Mouse (Mus musculus): ENCODE measurements around the gene Zfp839. TPM values are rescaled to one million over a fixed set of nuclear protein-coding genes. Genes with fewer than 3 reads are reported as not detected.
"Not testable (repeated sequence)": the region's sequence is repeated elsewhere in the genome, so short reads cannot be mapped to it uniquely, and the experiment has no call there.

Zfp839 gene
- total RNA-seq, 4 experiments from 2014 or later, result 10.5 to 12.1 (median 11.1) TPM

DNA sequence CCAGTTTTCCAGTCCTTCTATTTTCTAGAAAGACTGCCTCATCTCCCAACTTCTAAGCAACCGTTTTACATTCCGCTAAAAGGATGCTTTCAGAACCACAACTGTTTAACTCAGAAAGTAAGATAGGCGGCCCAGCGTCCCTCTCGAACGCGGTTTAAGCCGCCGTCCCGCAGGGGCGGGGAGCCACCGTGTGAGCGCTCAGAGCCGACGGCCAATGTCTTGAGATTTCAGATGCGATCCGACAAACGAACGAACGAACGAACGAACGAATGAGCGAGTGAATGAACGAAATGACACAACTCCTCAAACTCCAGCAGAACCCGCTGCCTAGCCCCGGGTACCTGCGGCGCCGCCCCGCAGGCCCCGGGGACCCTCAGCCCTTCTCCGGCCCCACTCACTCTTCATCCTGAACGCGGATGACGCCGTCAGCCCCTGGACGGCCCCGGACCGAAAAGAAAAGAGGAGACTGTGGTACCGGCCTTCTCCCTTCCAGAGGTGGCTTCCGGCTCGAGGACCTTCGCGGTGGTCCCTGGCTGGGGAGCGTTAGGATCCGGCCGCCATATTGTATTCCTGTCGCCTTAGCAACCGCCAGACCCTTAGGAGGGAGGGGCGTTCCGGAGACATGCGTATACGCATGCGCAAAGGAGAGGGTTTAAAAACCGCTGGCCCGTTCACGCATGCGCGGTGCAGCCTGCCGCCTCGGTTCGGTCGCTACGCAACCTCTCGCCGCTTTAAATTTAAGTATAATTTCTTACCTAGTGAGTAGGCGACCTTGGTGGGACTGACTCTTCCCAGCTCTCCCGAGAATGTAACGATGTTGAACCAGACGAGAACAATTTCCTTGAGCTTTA is 9.5 kb upstream of the Zfp839 start, which contains the start of gene Mok:
Gene Mok, minus strand, starts transcription at position 592 of the 851 bp plus-strand sequence.
- peak; percentile 98 for DNase-seq (ENCODE audit: low spot score)

DNA sequence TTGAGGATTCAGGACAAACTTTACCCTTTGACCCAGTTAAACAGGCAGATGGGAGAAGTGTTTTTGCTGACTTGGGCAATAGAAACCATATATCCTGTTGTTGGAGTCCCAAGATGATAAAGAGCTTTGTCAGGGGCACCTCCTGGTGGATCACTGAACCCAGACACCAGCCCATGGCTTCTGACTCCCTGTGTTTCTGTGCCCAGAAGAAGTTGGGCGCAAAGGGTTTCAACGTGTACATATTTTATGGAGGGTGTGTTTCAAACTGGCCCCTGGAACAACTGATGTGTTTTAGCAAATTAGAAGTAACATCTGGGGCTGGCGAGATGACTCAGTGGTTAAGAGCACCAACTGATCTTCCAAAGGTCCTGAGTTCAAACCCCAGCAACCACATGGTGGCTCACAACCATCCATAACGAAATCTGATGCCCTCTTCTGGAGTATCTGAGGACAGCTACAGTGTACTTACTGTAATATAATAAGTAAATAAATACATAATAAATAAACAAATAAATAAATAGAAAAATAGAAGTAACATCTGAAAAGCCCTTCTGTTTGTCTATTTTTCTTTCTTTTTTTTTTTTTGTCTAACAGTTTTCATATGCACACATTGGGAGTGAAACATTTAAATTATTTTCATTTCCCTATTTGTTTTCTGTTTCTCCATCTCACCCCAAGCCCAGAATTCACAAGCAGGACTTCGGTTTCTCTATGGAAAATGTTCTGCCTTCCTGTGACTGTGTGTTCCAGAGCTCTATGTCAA is 8.1 kb upstream of the Zfp839 start:
- no peak for DNase-seq (ENCODE audit: low spot score)

DNA sequence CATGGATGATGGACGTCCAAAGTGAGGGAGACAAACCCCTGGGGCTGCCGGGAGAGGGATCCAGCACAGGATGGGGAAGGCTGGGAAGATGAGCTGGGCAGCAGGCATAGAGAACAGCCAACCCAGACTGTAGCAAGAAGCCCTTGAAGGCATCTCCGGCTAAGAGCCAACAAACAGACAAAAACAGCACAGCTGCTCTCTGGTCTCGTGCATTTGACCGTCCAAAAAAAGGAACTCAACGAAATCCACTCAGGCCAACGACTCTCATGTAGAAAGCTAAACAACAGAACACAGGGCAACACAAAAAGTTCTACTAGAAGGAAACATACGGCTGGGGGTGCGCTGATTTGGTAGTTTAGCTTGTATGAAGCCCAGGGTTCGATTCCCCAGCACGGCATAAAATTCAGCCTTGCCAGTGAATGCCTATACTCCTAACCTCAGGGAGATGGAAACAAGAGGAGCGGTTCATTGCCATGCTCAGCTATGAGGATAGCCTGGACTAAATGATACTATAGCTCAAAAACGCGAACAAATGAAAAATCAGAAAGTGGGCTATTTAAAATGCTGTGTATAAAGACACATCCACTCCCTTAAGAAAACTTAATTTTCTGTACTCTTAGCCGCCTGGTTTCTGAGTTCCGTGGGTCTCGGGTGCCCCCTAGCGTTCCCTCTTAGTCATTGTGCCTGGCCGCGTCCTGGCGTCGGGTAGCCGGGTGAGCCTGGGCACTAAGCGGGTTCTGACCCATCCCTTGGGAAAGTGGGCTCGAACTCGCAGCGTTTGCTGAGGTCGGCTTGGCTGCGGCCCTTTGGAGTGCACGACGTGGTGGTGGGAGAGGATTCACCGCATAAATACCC is 6.6 kb upstream of the Zfp839 start:
- DNase-seq (ENCODE audit: low spot score), result peak; percentile 91

GRCm38 (mm10) chr12:110844227-110845130 is 5.6 kb upstream of the Zfp839 start:
- DNase-seq (ENCODE audit: low spot score), result no peak

DNA sequence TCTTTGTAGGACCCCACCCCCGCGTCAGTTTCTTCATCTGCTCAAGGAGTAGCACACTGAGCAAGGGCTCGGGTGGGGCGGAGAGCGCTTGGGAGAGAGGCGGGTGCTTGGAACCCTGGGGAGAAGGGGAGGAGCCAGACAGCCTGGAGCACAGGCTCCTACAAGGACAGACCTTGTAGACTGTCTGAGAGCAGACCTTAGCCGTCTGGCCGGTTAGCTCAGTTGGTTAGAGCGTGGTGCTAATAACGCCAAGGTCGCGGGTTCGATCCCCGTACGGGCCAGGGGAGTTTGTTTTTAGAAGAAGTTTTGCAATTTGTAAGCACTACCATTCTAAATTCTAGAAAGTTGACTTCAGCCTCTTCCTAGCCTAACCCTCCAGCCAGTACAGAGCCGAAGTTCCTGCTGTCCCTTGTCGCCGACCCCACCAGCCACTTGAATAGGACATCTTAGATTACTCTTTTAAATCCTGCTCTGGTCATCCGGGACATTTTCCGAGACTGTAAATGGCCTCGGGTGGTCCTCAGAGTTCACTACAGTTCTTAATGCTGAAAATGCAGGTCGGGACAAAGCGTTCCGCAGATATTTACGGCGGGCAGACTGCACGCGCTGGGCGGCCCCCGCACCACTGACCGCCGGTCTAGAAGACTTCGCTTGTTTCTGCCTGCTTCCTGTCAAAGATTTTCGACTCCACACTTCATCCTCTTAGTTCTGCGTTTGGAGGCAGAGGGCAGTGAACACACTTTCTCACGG is 4.7 kb upstream of the Zfp839 start:
- peak; percentile 96 for DNase-seq (ENCODE audit: low spot score)

DNA sequence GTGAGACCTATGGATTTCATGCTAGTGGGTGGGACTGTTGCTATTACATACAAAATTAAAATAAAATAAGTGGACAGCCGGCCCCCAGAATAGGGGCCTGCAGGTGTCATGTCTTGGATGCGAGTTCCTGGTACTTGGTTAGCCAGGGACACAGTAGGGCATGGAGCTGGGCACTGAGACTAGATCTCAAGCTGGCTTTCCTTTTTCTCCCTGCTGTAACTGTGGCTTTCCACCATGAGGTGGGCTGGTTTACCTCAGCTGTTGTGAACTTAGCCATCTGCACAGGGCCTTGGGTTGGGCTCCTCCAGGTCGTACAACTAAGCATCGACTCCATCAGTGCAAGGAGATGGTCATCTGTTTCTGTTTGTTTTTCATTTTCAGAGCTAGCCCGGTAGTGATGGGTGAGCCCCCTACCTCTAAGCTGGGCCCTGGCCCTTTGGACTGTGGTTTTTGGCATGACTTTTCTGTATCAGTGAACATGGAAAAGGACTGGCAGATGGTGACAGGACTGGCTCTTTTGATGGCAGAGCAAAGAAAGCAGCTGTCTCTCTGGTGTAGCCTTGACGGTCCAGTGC is 3.8 kb upstream of the Zfp839 start:
- DNase-seq (ENCODE audit: low spot score), result no peak

- DNase-seq (ENCODE audit: low spot score), result no peak
Measured at GRCm38 (mm10) chr12:110850929-110851256, 840 bp downstream of the Zfp839 start.

DNA sequence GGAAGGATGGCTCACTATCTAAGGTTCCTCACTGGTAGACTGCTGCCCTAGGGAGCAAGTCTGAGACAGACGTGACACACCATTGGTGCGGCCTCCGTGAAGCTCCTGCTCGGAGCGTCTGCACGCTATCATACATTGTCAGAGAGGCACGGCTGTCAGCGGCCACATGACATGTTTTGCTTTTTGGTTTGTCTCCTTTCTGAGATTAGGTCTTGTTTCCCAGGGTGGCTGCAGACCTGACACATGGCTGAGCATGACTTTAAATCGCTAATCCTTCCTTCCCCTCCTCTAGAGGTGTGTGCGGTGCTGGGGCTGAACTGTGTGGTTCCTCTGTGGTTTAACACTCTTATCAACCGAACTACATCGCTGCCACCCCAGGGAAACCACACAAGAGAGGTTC is 1.4 kb downstream of the Zfp839 start:
- no peak for DNase-seq (ENCODE audit: low spot score)

DNA sequence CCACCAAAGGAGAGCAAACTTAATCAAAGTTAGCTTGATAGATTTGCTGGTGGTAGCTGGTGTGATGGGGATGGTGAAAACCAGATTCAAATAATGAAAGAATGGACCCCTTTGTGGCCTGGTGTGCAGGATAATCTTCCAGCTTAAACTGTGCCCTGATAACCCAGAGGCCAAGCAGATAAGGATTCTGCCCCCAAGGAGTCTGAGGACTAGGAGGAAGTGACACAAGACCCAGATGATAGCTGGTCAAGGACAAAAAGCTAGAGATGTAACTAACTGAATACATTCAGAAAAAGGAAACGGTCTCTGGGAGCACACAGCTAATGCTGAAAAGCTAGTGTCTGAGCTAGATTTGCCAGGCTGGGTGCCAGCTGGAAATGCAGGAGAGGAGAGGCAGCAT is 1.9 kb downstream of the Zfp839 start:
- DNase-seq (ENCODE audit: low spot score), result no peak

GRCm38 (mm10) chr12:110854786-110855737 is 5.0 kb downstream of the Zfp839 start:
- DNase-seq (ENCODE audit: low spot score), result no peak

DNA sequence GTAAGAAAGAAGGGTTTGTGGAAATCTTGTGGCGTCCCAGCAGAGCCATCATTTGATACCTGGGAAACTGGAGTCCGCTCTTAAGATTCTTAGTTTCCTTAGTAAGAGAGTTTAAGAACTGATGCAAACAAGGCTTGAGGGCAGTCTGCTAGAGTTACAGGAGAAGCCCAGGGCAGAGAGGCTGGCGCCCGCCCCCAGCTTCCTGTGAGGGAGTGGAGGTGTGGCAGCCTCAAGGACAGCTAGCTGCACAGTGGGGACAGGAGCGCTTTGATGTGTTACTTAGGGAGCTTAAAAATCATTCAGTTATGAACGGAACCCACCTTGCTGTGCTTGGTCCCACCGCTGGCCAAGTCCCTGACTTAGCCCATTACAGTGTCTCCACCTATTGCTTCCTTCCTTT is 7.1 kb downstream of the Zfp839 start:
- DNase-seq (ENCODE audit: low spot score), result no peak

DNA sequence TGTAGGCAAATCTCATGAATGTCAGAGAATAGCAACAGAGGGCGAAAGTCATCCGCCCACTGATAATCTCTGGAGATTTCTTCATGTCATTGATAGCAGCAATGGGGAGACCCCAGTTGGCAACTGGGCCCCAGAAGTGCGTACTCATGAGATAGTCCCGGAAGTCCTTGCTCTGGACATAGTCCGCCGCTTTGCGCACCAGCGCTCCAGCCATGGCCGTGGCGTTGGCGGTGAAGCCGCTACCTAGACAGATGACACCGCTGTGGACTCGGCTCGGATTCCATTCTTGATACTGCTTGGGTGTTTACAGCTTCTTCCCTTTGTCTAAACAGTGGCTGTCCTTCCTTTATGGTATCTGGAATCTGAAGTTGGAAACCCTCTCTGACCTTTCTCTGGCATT is 8.6 kb downstream of the Zfp839 start:
- not testable (repeated sequence) for DNase-seq (ENCODE audit: low spot score)

DNA sequence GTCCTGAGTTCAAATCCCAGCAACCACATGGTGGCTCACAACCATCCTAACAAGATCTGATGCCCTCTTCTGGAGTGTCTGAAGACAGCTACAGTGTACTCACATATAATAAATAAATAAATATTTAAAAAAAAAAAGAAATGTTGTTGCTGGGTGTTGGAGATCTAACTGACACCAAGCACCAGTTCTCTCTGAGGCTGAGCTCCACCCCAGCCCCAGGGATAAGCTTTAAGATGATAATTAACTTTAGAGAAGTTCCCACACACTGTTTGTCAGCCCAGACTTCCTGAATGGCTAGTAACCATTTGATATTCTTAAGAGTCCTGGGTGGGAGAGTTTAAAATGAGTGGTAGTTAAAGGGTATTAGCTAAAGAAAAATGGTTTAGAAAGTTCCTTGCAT is 10.2 kb downstream of the Zfp839 start:
- no peak for DNase-seq (ENCODE audit: low spot score)

GRCm38 (mm10) chr12:110861256-110861655 is 11.2 kb downstream of the Zfp839 start:
- no peak for DNase-seq (ENCODE audit: low spot score)

- DNase-seq (ENCODE audit: low spot score), result no peak
Measured at GRCm38 (mm10) chr12:110864008-110864407, 14.0 kb downstream of the Zfp839 start.

DNA sequence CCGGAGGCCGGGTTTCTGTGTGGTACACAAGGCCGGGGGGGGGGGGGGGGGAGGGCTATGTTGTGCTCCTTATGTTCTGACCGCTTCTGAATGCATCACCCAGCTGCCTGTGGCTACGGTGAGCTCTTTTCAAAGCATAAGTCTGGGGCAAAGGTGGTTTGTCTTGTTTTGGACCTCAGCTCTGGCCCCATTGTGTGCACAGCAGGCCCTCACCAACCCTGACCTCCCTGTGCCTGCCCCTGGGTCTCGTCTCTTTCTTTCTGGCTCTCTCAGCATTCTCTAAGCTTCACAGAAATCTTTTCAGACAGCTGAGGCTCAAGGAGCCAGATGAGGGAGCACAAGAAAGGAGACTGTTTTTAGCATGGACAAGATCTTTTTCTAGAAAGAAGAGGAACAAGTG is 15.5 kb downstream of the Zfp839 start:
- no peak for DNase-seq (ENCODE audit: low spot score)

DNA sequence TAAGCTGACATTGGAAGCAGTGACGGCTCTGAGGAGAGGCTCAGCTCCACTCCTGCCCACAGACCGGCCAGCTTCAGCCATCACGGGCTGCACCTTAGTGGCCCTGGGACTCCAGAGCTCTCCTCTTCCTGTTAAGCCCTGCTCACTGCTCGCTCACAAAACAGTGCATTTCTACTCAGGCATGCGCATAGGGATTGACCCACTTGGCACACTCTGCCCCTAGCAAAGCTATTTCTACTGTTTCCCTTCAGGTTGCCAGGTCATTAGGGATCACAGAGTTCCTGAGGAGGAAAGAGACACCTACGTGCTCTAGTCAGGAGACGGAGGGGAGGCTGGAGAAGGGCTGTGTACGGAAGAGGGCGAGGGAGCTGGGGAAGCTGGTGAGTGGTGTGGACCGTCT is 15.9 kb downstream of the Zfp839 start:
- DNase-seq (ENCODE audit: low spot score), result no peak

GRCm38 (mm10) chr12:110870107-110870506 is 20.1 kb downstream of the Zfp839 start:
- no peak for DNase-seq (ENCODE audit: low spot score)

- DNase-seq (ENCODE audit: low spot score), result no peak
Measured at GRCm38 (mm10) chr12:110871247-110871646, 21.2 kb downstream of the Zfp839 start.
